Mouse (Mus musculus) lung, postnatal 0 days (tissue): ENCODE measurements at regions not wholly inside any gene's neighbourhood (a gene's known extent, or its start where the extent isn't known, plus 50 kb on each side); places are given as distances from the start of the nearest gene placed in this dataset.

Source experiments
- ATAC-seq: fragments of 200-750 bp; cut with Nextera tagmentation; 2 replicates; pipeline ENCODE4 v1.8.0; 2017; ENCODE audit warnings: moderate library complexity
- DNase-seq: peaks from one replicate; pipeline ENCODE4 v3.0.0-alpha.2; 2016; ENCODE audit warnings: low spot score
- H3K27ac ChIP-seq: fragments of 300-500 bp; sonication (generic); 2 replicates; pipeline ENCODE4 v1.5.1; 2014; ENCODE audit warnings: antibody characterized with exemption, mild to moderate bottlenecking, low read length, mixed read lengths
- H3K27me3 ChIP-seq: fragments of 300-500 bp; sonication (generic); replicated peaks from 2 replicates; pipeline ENCODE4 v1.6.1; 2014; ENCODE audit warnings: low read length, mixed read lengths; ENCODE audit not compliant: insufficient read depth
- H3K36me3 ChIP-seq: fragments of 300-500 bp; sonication (generic); 2 replicates; pipeline ENCODE4 v1.6.1; 2014; ENCODE audit warnings: low read length, mixed read lengths; ENCODE audit not compliant: insufficient read depth
- H3K4me1 ChIP-seq: fragments of 300-500 bp; sonication (generic); 2 replicates; pipeline ENCODE4 v1.6.1; 2014; ENCODE audit warnings: antibody characterized with exemption, low read depth, low read length, mixed read lengths; ENCODE audit not compliant: insufficient read depth
- H3K4me2 ChIP-seq: fragments of 300-500 bp; sonication (generic); replicated peaks from 2 replicates; pipeline ENCODE4 v1.6.1; 2014; ENCODE audit warnings: low read depth, mild to moderate bottlenecking, low read length, moderate library complexity, mixed read lengths
- H3K4me3 ChIP-seq: fragments of 300-500 bp; sonication (generic); 2 replicates; pipeline ENCODE4 v1.5.1; 2014; ENCODE audit warnings: low read depth, low read length
- H3K9ac ChIP-seq: fragments of 300-500 bp; sonication (generic); replicated peaks from 2 replicates; pipeline ENCODE4 v1.6.1; 2014; ENCODE audit warnings: low read depth, mild to moderate bottlenecking
- H3K9me3 ChIP-seq: fragments of 300-500 bp; sonication (generic); 2 replicates; pipeline ENCODE4 v1.6.1; 2016; ENCODE audit warnings: low read length, mixed read lengths
- CTCF ChIP-seq: IDR thresholded peaks from 2 replicates; pipeline ENCODE4 v1.5.1; 2016; ENCODE audit warnings: antibody characterized with exemption, mild to moderate bottlenecking
- EP300 ChIP-seq: IDR thresholded peaks from 2 replicates; pipeline ENCODE4 v1.6.1; 2016; ENCODE audit warnings: antibody characterized with exemption, mild to moderate bottlenecking, control low read depth
- WGBS: fragments of 180-500 bp; shearing (Covaris S2); extraction: QIAGEN DNeasy Blood & Tissue Kit; methylation state at CpG from one replicate; pipeline ENCODE4 v1.1.7; 2014; 5-methylcytosine and 5-hydroxymethylcytosine counted together

GRCm38 (mm10) chr4:53323195-53323594, 117.0 kb upstream of the Slc44a1 start:
- no peak overlapping the region for H3K9ac ChIP-seq
- no peaks in the 10 kb centered on the region for H3K36me3 ChIP-seq
- no peak overlapping the region for H3K4me2 ChIP-seq
- TF ChIP-seq EP300 (no peak), CTCF (no peak)
- no peaks in the 10 kb centered on the region for H3K9me3 ChIP-seq
- ATAC-seq (no peak), DNase-seq (no peak)
- no peak overlapping the region for H3K27ac ChIP-seq
- no peak overlapping the region for H3K4me3 ChIP-seq
- H3K27me3 ChIP-seq: no peaks in the 10 kb centered on the region
- WGBS: 63% methylated on average over 3 of the region's 3 CpGs
- peaks cover 3% of the 10 kb centered on the region; the same call in 1 of the 2 replicates for H3K4me1 ChIP-seq

GRCm38 (mm10) chr4:53322484-53322883, 117.7 kb upstream of the Slc44a1 start:
- H3K36me3 ChIP-seq: no peaks in the 10 kb centered on the region
- H3K9me3 ChIP-seq: no peaks in the 10 kb centered on the region
- H3K4me3 ChIP-seq: no peak overlapping the region
- no peak overlapping the region for H3K27ac ChIP-seq
- DNase-seq (no peak), ATAC-seq (no peak)
- no peaks in the 10 kb centered on the region for H3K27me3 ChIP-seq
- WGBS: 57% methylated on average over 5 of the region's 5 CpGs
- no peak overlapping the region for H3K4me2 ChIP-seq
- TF ChIP-seq CTCF: no peak
- TF ChIP-seq EP300: no peak
- H3K9ac ChIP-seq: no peak overlapping the region
- H3K4me1 ChIP-seq: peaks cover 5% of the 10 kb centered on the region; the same call in 1 of the 2 replicates

- Histone ChIP-seq H3K4me2 (no peak overlapping the region), H3K4me3 (no peak overlapping the region), H3K27me3 (no peaks in the 10 kb centered on the region), H3K9me3 (no peaks in the 10 kb centered on the region), H3K36me3 (no peaks in the 10 kb centered on the region), H3K27ac (no peak overlapping the region), H3K9ac (no peak overlapping the region), H3K4me1 (peaks cover 13% of the 10 kb centered on the region; the same call in 1 of the 2 replicates)
- ATAC-seq (no peak), DNase-seq (no peak)
- no peak for TF ChIP-seq CTCF
- no peak for TF ChIP-seq EP300
- WGBS: 84% methylated on average over 6 of the region's 6 CpGs
Observed at GRCm38 (mm10) chr4:53320735-53321449, 119.3 kb upstream of the Slc44a1 start.

- H3K9ac ChIP-seq: no peak overlapping the region
- WGBS: 64% methylated on average over 4 of the region's 4 CpGs
- no peak overlapping the region for H3K27ac ChIP-seq
- no peak for TF ChIP-seq EP300
- TF ChIP-seq CTCF: no peak
- H3K36me3 ChIP-seq: no peaks in the 10 kb centered on the region
- DNase-seq (peak; percentile 63), ATAC-seq (no peak)
- no peaks in the 10 kb centered on the region for H3K9me3 ChIP-seq
- no peak overlapping the region for H3K4me3 ChIP-seq
- H3K4me1 ChIP-seq: peaks cover 22% of the 10 kb centered on the region
- H3K4me2 ChIP-seq: no peak overlapping the region
- H3K27me3 ChIP-seq: no peaks in the 10 kb centered on the region
Observed at GRCm38 (mm10) chr4:53319051-53319450, 121.2 kb upstream of the Slc44a1 start.

- Histone ChIP-seq H3K27ac (0 out of 2 replicates have a peak overlapping the region, but pooled peaks have one; percentile 26), H3K9ac (no peak overlapping the region), H3K27me3 (no peaks in the 10 kb centered on the region), H3K9me3 (no peaks in the 10 kb centered on the region), H3K36me3 (no peaks in the 10 kb centered on the region), H3K4me3 (no peak overlapping the region), H3K4me2 (no peak overlapping the region), H3K4me1 (peaks cover 22% of the 10 kb centered on the region)
- WGBS: 69% methylated on average over 6 of the region's 6 CpGs
- peak; percentile 62 for DNase-seq
- ATAC-seq: no peak
- TF ChIP-seq CTCF (no peak), EP300 (no peak)
Observed at GRCm38 (mm10) chr4:53318181-53318580, 122.0 kb upstream of the Slc44a1 start.

- ATAC-seq (no peak), DNase-seq (no peak)
- 52% methylated on average over 7 of the region's 7 CpGs for WGBS
- Histone ChIP-seq H3K9ac (no peak overlapping the region), H3K9me3 (no peaks in the 10 kb centered on the region), H3K36me3 (no peaks in the 10 kb centered on the region), H3K4me3 (no peak overlapping the region), H3K4me1 (peaks cover 22% of the 10 kb centered on the region), H3K4me2 (no peak overlapping the region), H3K27me3 (no peaks in the 10 kb centered on the region), H3K27ac (no peak overlapping the region)
- TF ChIP-seq CTCF: no peak
- TF ChIP-seq EP300: no peak
Observed at GRCm38 (mm10) chr4:53317453-53317824, 122.8 kb upstream of the Slc44a1 start.
